Mouse (Mus musculus) forebrain, embryonic 13.5 days (tissue): ENCODE measurements around the gene Fam196a. TPM values are rescaled to one million over a fixed set of nuclear protein-coding genes. Genes with fewer than 3 reads are reported as not detected.

Source experiments
- ATAC-seq: fragments of 200-750 bp; cut with Nextera tagmentation; 2 replicates; pipeline ENCODE4 v1.8.0; 2017
- H3K27ac ChIP-seq: fragments of 300-500 bp; sonication (generic); 2 replicates; pipeline ENCODE4 v1.5.1; 2015; ENCODE audit warnings: inconsistent platforms, mild to moderate bottlenecking, moderate library complexity
- H3K27me3 ChIP-seq: fragments of 300-500 bp; sonication (generic); 2 replicates; pipeline ENCODE4 v1.6.1; 2015; ENCODE audit warnings: mild to moderate bottlenecking, inconsistent platforms
- H3K36me3 ChIP-seq: fragments of 300-500 bp; sonication (generic); 2 replicates; pipeline ENCODE4 v1.6.1; 2015; ENCODE audit warnings: mild to moderate bottlenecking, inconsistent platforms; ENCODE audit not compliant: poor library complexity, severe bottlenecking
- H3K4me1 ChIP-seq: fragments of 300-500 bp; sonication (generic); 2 replicates; pipeline ENCODE4 v1.6.1; 2015; ENCODE audit warnings: inconsistent platforms
- H3K4me2 ChIP-seq: fragments of 300-500 bp; sonication (generic); 2 replicates; pipeline ENCODE4 v1.6.1; 2015; ENCODE audit warnings: inconsistent platforms, mild to moderate bottlenecking, moderate library complexity
- H3K4me3 ChIP-seq: fragments of 300-500 bp; sonication (generic); 2 replicates; pipeline ENCODE4 v1.5.1; 2015; ENCODE audit warnings: mild to moderate bottlenecking, inconsistent platforms
- H3K9ac ChIP-seq: fragments of 300-500 bp; sonication (generic); 2 replicates; pipeline ENCODE4 v1.6.1; 2015; ENCODE audit warnings: mild to moderate bottlenecking, inconsistent platforms
- H3K9me3 ChIP-seq: fragments of 300-500 bp; sonication (generic); replicated peaks from 2 replicates; pipeline ENCODE4 v1.6.1; 2016; ENCODE audit warnings: inconsistent platforms
- WGBS: fragments of 180-500 bp; shearing (Covaris S2); methylation state at CpG from one replicate; pipeline ENCODE4 v1.1.7; 2015; 5-methylcytosine and 5-hydroxymethylcytosine counted together
- polyA plus RNA-seq: library from polyadenylated mRNA; unstranded; fragments of >200 nt; fragmentation: Nextera tagmentation; extraction: Ambion mirVana; gene quantifications from 2 replicates; pipeline ENCODE4 v1.2.1, GENCODE M21; 2015

The Fam196a gene
- polyA plus RNA-seq, 1 experiment from 2014 or later, result 5.5 TPM

GRCm38 (mm10) chr7:134894604-134895003, 43.6 kb downstream of the Fam196a start:
- H3K4me3 ChIP-seq, result no peak overlapping the region
- H3K9me3 ChIP-seq, result no peaks in the 10 kb centered on the region
- no peak overlapping the region for H3K4me2 ChIP-seq
- no peak for ATAC-seq
- H3K27me3 ChIP-seq, result no peaks in the 10 kb centered on the region
- WGBS, result 88% methylated on average over 2 of the region's 2 CpGs
- H3K4me1 ChIP-seq, result peaks cover 8% of the 10 kb centered on the region
- no peak overlapping the region; the same call in 1 of the 2 replicates for H3K27ac ChIP-seq
- no peak overlapping the region for H3K9ac ChIP-seq
- no peaks in the 10 kb centered on the region for H3K36me3 ChIP-seq

DNA sequence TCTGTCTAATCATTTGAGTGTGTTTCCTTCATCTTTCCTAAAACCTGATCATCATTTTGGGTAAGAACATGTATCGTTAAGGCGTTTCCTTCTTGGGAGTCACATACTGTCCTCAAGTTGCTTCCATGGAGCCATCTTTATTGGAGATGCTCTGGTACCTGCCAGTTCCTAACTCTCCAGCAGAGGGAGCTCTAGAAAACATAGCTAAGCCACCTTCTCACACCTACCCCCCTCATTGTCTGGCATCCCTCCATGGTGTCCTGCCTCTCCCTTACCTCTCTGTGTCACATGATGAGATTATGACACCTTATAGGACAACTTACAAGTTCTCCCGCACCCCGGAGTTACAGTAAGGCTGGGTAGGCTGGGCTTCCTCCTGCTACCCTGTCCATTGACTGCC, 45.3 kb downstream of the Fam196a start:
- no peak for ATAC-seq
- H3K27ac ChIP-seq, result no peak overlapping the region
- H3K27me3 ChIP-seq, result no peaks in the 10 kb centered on the region
- H3K4me1 ChIP-seq, result peaks cover 8% of the 10 kb centered on the region
- H3K4me3 ChIP-seq, result no peak overlapping the region
- no peak overlapping the region for H3K4me2 ChIP-seq
- H3K9ac ChIP-seq, result no peak overlapping the region
- H3K36me3 ChIP-seq, result no peaks in the 10 kb centered on the region
- WGBS, result 96% methylated on average over 4 of the region's 4 CpGs
- H3K9me3 ChIP-seq, result no peaks in the 10 kb centered on the region

DNA sequence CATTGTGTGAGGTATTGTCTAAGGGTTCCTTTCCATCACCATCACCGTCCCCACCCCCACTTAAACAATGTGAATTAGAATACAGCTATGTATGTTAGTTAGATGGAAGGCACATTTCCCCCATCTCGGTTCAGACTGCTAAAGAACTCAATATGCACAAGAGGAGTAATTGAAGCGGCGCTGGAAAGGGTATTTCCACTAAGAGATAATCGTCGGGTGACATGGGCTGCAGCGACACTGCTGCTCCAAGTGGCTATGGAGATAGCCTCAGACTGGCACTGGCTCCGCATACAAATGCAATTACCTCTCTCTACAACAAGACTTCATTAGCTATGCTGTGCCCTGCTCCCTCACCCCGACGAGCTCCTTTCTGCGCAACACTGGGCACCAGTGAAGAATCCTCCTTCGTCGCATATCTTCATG, 45.8 kb downstream of the Fam196a start:
- H3K27ac ChIP-seq, result no peak overlapping the region
- ATAC-seq, result peak; percentile 70; the same call in 1 of the 2 replicates

DNA sequence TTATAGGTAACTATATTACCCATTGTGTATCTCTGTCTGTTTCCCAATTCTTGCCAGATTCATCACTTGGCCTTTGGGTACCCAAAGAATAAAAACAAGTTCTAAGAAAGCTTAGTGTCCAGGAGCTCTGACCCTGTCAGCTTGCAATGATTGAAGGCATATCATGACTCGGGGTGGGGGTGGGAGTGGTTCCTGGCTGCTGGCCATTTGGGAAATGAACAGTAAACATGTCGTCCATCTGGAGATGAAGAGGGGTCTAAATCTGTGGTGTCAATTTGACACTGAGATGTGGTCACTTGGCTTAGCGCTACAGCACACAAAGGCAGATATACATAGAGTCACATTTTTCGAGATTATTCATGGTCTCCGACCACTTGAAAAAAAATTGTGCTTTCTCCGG, 54.7 kb downstream of the Fam196a start:
- Histone ChIP-seq H3K27me3 (no peaks in the 10 kb centered on the region), H3K9me3 (no peaks in the 10 kb centered on the region), H3K36me3 (no peaks in the 10 kb centered on the region), H3K4me2 (no peak overlapping the region), H3K4me3 (no peak overlapping the region), H3K4me1 (peaks cover 21% of the 10 kb centered on the region), H3K27ac (no peak overlapping the region), H3K9ac (no peak overlapping the region)
- 81% methylated on average over 6 of the region's 6 CpGs for WGBS
- no peak for ATAC-seq

More for the DNA sequence above, 45.8 kb downstream of the Fam196a start:
- WGBS, result 62% methylated on average over 13 of the region's 13 CpGs
- Histone ChIP-seq H3K9ac (no peak overlapping the region), H3K9me3 (no peaks in the 10 kb centered on the region), H3K4me3 (no peak overlapping the region), H3K27me3 (no peaks in the 10 kb centered on the region), H3K4me1 (peaks cover 8% of the 10 kb centered on the region), H3K4me2 (no peak overlapping the region), H3K36me3 (no peaks in the 10 kb centered on the region)

DNA sequence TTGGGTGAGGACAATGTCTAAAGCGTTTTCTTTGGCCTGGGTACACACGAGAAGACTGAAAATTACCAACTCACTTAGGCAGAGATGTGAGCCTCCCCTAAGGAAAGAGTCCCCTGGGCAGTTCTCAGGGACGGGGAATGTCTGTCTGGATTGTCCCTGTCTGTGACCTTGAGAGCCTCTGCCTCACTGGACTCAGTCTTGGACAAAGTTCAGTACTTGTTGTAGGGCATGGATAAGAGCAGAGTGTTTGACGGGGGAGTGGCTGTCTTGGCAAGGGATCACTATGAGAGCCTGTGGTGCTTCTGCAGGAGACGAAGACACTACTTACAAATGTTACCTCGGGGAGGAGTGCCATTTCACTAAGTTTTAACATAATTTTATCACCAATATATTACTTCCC, 57.8 kb downstream of the Fam196a start:
- H3K36me3 ChIP-seq, result peaks cover 3% of the 10 kb centered on the region; the same call in 1 of the 2 replicates
- H3K27me3 ChIP-seq, result no peaks in the 10 kb centered on the region
- no peak overlapping the region for H3K4me3 ChIP-seq
- no peak overlapping the region for H3K27ac ChIP-seq
- ATAC-seq, result no peak
- H3K9ac ChIP-seq, result no peak overlapping the region
- no peak overlapping the region for H3K4me2 ChIP-seq
- 60% methylated on average over 6 of the region's 6 CpGs for WGBS
- no peaks in the 10 kb centered on the region for H3K9me3 ChIP-seq
- peaks cover 23% of the 10 kb centered on the region for H3K4me1 ChIP-seq

DNA sequence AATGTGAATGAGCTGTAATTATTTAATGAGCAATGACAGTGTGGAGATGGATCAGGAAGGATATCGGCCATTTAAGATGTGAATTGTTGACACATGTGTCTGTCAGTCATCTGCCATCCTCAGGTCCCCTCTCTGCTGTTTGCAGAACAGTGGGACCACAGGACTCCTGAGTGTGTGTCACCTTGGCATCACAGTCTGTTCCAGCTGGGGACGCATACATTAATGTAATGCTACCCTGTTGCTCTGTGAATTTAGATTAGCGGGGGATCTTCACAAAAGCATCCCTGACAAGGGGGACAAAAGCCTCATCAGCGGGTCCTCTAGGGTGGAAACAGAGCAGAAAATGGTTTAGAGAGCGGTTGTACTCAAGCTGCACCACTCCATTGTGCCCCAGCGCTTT, 59.2 kb downstream of the Fam196a start:
- Histone ChIP-seq H3K27me3 (no peaks in the 10 kb centered on the region), H3K4me2 (no peak overlapping the region), H3K9me3 (no peaks in the 10 kb centered on the region), H3K4me1 (peaks cover 23% of the 10 kb centered on the region), H3K36me3 (peaks cover 3% of the 10 kb centered on the region; the same call in 1 of the 2 replicates), H3K9ac (no peak overlapping the region), H3K4me3 (no peak overlapping the region), H3K27ac (0 out of 2 replicates have a peak overlapping the region, but pooled peaks have one; percentile 25)
- 12% methylated on average over 6 of the region's 6 CpGs for WGBS
- ATAC-seq, result peak; percentile 81

GRCm38 (mm10) chr7:134872981-134873380, 65.2 kb downstream of the Fam196a start:
- 91% methylated on average over 7 of the region's 7 CpGs for WGBS
- Histone ChIP-seq H3K9ac (no peak overlapping the region), H3K4me1 (no peaks in the 10 kb centered on the region), H3K4me3 (no peak overlapping the region), H3K27me3 (no peaks in the 10 kb centered on the region), H3K9me3 (no peaks in the 10 kb centered on the region), H3K4me2 (no peak overlapping the region), H3K36me3 (peaks cover 3% of the 10 kb centered on the region; the same call in 1 of the 2 replicates), H3K27ac (no peak overlapping the region)
- no peak for ATAC-seq

DNA sequence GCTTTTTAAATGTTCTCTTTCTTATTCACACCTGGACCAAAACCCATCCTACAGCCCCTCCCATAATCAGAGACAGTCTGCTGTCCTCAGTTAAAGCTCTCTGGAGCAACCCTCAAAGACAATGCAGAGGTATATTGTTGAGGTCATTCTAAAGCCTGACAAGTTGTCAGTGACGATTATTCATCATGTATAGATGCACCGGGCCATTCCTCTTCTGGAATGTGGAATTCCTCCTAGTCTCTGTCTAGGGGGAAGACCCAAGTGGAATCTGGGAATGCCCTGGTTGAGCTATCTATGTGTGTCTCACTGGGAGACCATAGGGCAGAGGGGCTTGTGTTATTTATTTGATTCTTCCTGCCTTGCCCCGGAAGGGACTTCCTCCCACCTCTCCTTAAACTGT, 65.7 kb downstream of the Fam196a start:
- 87% methylated on average over 3 of the region's 3 CpGs for whole genome bisulfite sequencing
- Histone ChIP-seq H3K4me1 (no peaks in the 10 kb centered on the region), H3K36me3 (peaks cover 3% of the 10 kb centered on the region; the same call in 1 of the 2 replicates), H3K9me3 (no peaks in the 10 kb centered on the region), H3K9ac (no peak overlapping the region), H3K4me2 (no peak overlapping the region), H3K4me3 (no peak overlapping the region), H3K27me3 (no peaks in the 10 kb centered on the region), H3K27ac (no peak overlapping the region)
- ATAC-seq, result no peak

DNA sequence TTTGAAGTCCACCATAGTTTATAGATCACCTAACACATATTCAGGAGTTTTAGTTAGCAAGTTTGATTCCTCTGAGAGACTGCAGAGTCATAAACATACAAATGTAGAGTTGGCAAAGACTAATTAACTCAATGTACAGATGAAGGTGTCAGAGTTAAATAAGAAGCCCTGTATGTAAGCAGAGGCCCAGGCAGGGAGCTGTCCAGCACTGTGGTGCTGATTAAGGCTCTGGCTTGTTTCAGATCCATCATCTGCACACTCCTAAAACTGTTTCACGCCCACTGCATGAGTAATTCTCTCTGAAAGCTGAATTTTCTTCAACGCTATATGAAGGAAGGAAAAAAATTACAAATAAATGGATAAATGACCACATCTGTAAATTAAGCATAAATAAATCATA, 74.1 kb downstream of the Fam196a start:
- H3K4me2 ChIP-seq, result no peak overlapping the region
- no peak overlapping the region for H3K9ac ChIP-seq
- no peak overlapping the region for H3K4me3 ChIP-seq
- H3K9me3 ChIP-seq, result no peaks in the 10 kb centered on the region
- no peak overlapping the region for H3K27ac ChIP-seq
- H3K4me1 ChIP-seq, result peaks cover 4% of the 10 kb centered on the region; the same call in 1 of the 2 replicates
- no peaks in the 10 kb centered on the region for H3K27me3 ChIP-seq
- WGBS, result 81% methylated on average over 2 of the region's 2 CpGs
- H3K36me3 ChIP-seq, result no peaks in the 10 kb centered on the region
- ATAC-seq, result no peak

DNA sequence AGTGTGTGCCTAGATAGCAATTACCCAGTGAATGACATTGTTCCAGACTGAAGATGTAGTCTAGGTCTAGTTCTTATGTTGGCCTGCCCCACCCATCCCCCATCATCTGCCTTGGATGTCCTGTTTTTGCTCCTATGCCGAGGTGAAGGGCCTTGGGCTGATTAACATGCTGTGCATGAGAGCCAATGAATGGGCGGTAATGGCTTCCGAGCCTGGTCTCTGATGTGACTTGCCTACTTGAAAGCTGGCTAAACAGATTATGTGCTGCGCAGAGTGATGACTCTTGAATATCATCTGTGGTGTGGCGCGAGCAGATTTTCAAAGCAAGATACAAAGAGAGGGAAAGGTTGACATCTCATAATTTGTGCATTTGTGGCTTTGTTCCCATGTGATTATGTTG, 76.2 kb downstream of the Fam196a start:
- Histone ChIP-seq H3K9ac (no peak overlapping the region), H3K4me2 (no peak overlapping the region), H3K27ac (no peak overlapping the region), H3K4me1 (peaks cover 4% of the 10 kb centered on the region; the same call in 1 of the 2 replicates), H3K36me3 (no peaks in the 10 kb centered on the region), H3K27me3 (no peaks in the 10 kb centered on the region), H3K9me3 (no peaks in the 10 kb centered on the region), H3K4me3 (no peak overlapping the region)
- ATAC-seq, result peak; percentile 24; the same call in 1 of the 2 replicates
- 60% methylated on average over 6 of the region's 6 CpGs for WGBS

DNA sequence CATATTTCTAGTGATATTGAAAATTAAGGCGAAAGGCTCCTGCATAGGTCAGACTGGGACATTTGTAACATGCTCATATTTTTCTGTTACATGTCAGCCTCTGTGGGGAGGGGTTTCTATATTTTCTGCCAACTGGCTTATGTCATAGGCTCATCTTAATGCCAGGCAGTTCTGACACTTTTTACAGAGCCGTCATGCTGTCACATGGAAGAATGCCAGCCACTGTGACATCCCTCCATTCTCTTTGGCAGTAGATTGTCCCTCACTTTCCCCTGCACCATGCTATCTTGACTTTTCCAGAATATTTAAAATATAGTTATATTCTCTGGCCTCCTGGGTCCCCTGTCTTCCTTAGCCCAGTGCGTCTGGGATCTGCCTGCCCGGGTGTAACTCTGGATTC, 95.5 kb downstream of the Fam196a start:
- Histone ChIP-seq H3K36me3 (no peaks in the 10 kb centered on the region), H3K4me3 (no peak overlapping the region), H3K9me3 (no peaks in the 10 kb centered on the region), H3K4me1 (no peaks in the 10 kb centered on the region), H3K4me2 (no peak overlapping the region), H3K27me3 (no peaks in the 10 kb centered on the region), H3K27ac (no peak overlapping the region), H3K9ac (no peak overlapping the region)
- no peak; the same call in 1 of the 2 replicates for ATAC-seq
- 92% methylated on average over 4 of the region's 4 CpGs for WGBS

DNA sequence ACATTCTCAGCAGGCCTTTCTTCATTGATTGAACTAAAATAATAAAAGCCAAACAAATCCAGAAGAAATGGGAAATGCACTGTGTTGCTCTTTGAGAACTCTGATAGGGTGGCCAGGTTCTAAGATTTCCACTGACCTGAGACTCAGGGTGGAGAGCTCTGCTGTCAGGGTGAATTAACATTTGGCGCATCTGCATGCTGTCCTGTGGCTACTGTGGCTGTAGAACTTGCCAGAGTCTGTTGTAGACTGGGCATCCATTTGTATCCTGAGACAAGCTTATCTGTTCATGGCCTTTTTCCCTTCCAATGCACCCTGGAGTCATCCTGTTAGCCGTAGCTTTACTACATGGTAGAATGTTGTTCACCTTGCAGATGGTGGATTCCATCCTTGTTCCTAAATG, 98.2 kb downstream of the Fam196a start:
- no peaks in the 10 kb centered on the region for H3K27me3 ChIP-seq
- no peak overlapping the region for H3K27ac ChIP-seq
- H3K9me3 ChIP-seq, result no peaks in the 10 kb centered on the region
- WGBS, result 93% methylated on average over 2 of the region's 2 CpGs
- no peaks in the 10 kb centered on the region for H3K36me3 ChIP-seq
- no peak for ATAC-seq
- H3K4me2 ChIP-seq, result no peak overlapping the region
- no peaks in the 10 kb centered on the region for H3K4me1 ChIP-seq
- no peak overlapping the region for H3K9ac ChIP-seq
- no peak overlapping the region for H3K4me3 ChIP-seq
